Mouse (Mus musculus) heart, embryonic 13.5 days (tissue): ENCODE results near the gene Tbc1d9b. TPM values are rescaled to one million over a fixed set of nuclear protein-coding genes. Genes with fewer than 3 reads are reported as not detected.
"Not testable (repeated sequence)": the region's sequence is repeated elsewhere in the genome, so short reads cannot be mapped to it uniquely, and the experiment has no call there.

Experiments used
- ATAC-seq: fragments of 200-750 bp; cut with Nextera tagmentation; 2 replicates; pipeline ENCODE4 v1.8.0; 2017; ENCODE audit warnings: moderate TSS enrichment; ENCODE audit not compliant: insufficient number of reproducible peaks, low FRiP score, low TSS enrichment; ENCODE audit errors: extremely low read depth
- H3K27ac ChIP-seq: fragments of 300-500 bp; sonication (generic); replicated peaks from 2 replicates; pipeline ENCODE4 v1.5.1; 2015; ENCODE audit warnings: moderate library complexity, mild to moderate bottlenecking, inconsistent platforms
- H3K27me3 ChIP-seq: fragments of 300-500 bp; sonication (generic); replicated peaks from 2 replicates; pipeline ENCODE4 v1.6.1; 2015; ENCODE audit warnings: mild to moderate bottlenecking, inconsistent platforms
- H3K36me3 ChIP-seq: fragments of 300-500 bp; sonication (generic); 2 replicates; pipeline ENCODE4 v1.6.1; 2015; ENCODE audit warnings: mild to moderate bottlenecking, inconsistent platforms
- H3K4me1 ChIP-seq: fragments of 300-500 bp; sonication (generic); 2 replicates; pipeline ENCODE4 v1.6.1; 2015; ENCODE audit warnings: inconsistent platforms
- H3K4me2 ChIP-seq: fragments of 300-500 bp; sonication (generic); 2 replicates; pipeline ENCODE4 v1.6.1; 2015; ENCODE audit warnings: inconsistent platforms, mild to moderate bottlenecking, moderate library complexity
- H3K4me3 ChIP-seq: fragments of 300-500 bp; sonication (generic); 2 replicates; pipeline ENCODE4 v1.5.1; 2015; ENCODE audit warnings: moderate library complexity, mild to moderate bottlenecking, inconsistent platforms
- H3K9ac ChIP-seq: fragments of 300-500 bp; sonication (generic); 2 replicates; pipeline ENCODE4 v1.6.1; 2015; ENCODE audit warnings: inconsistent platforms, mild to moderate bottlenecking, moderate library complexity
- H3K9me3 ChIP-seq: fragments of 300-500 bp; sonication (generic); 2 replicates; pipeline ENCODE4 v1.6.1; 2016; ENCODE audit warnings: inconsistent platforms
- WGBS: fragments of 180-500 bp; shearing (Covaris S2); methylation state at CpG from one replicate; pipeline ENCODE4 v1.1.7; 2015; ENCODE audit warnings: mixed read lengths; 5-methylcytosine and 5-hydroxymethylcytosine counted together
- polyA plus RNA-seq: library from polyadenylated mRNA; unstranded; fragments of >200 nt; fragmentation: Nextera tagmentation; extraction: Ambion mirVana; gene quantifications from 2 replicates; pipeline ENCODE4 v1.2.1, GENCODE M21; 2015

Tbc1d9b gene
- 26.5 and 26.8 TPM in 2 replicates for polyA plus RNA-seq

- peak within 1 kb of the TSS; percentile 93 for H3K4me2 ChIP-seq
- peak within 1 kb of the TSS; percentile 99 for H3K9ac ChIP-seq
- H3K27ac ChIP-seq = peak within 1 kb of the TSS; percentile 92
- peak within 1 kb of the TSS; percentile 90 for H3K4me3 ChIP-seq
- no peaks in the 10 kb centered on the region for H3K9me3 ChIP-seq
- H3K27me3 ChIP-seq = no peaks in the 10 kb centered on the region
- H3K4me1 ChIP-seq = peaks cover 33% of the 10 kb centered on the region
- WGBS = under 1% methylated on average over 77 of the region's 77 CpGs
- H3K36me3 ChIP-seq = peaks cover 6% of the 10 kb centered on the region
- peak; percentile 86 for ATAC-seq
Observed at GRCm38 (mm10) chr11:50130811-50131766, at the start of gene Tbc1d9b. Gene Tbc1d9b, plus strand, starts transcription at chr11:50131396.

GRCm38 (mm10) chr11:50086211-50086610 is 45.0 kb upstream of the Tbc1d9b start:
- Histone ChIP-seq H3K27ac (no peak overlapping the region), H3K9ac (no peak overlapping the region), H3K27me3 (no peaks in the 10 kb centered on the region), H3K9me3 (no peaks in the 10 kb centered on the region), H3K4me2 (no peak overlapping the region), H3K4me1 (peaks cover 15% of the 10 kb centered on the region), H3K36me3 (peaks cover 34% of the 10 kb centered on the region), H3K4me3 (no peak overlapping the region)
- 77% methylated on average over 3 of the region's 3 CpGs for WGBS
- ATAC-seq = no peak

- Histone ChIP-seq H3K4me2 (no peak overlapping the region), H3K4me1 (peaks cover 25% of the 10 kb centered on the region), H3K27me3 (no peaks in the 10 kb centered on the region), H3K9ac (no peak overlapping the region), H3K4me3 (no peak overlapping the region), H3K27ac (no peak overlapping the region), H3K36me3 (peaks cover 42% of the 10 kb centered on the region), H3K9me3 (no peaks in the 10 kb centered on the region)
- no peak for ATAC-seq
- WGBS = 79% methylated on average over 1 of the region's 1 CpGs
Observed at GRCm38 (mm10) chr11:50089840-50090239, 41.4 kb upstream of the Tbc1d9b start.

- Histone ChIP-seq H3K27ac (peak overlapping the region; percentile 39; the same call in 1 of the 2 replicates), H3K4me1 (peaks cover 25% of the 10 kb centered on the region), H3K4me3 (no peak overlapping the region), H3K27me3 (no peaks in the 10 kb centered on the region), H3K4me2 (no peak overlapping the region), H3K36me3 (peaks cover 43% of the 10 kb centered on the region), H3K9me3 (no peaks in the 10 kb centered on the region), H3K9ac (peak overlapping the region; percentile 38; the same call in 1 of the 2 replicates)
- WGBS = 41% methylated on average over 5 of the region's 5 CpGs
- no peak for ATAC-seq
Observed at GRCm38 (mm10) chr11:50090982-50091675, 40.1 kb upstream of the Tbc1d9b start.

- Histone ChIP-seq H3K9ac (peak overlapping the region; percentile 38; the same call in 1 of the 2 replicates), H3K36me3 (peaks cover 38% of the 10 kb centered on the region), H3K9me3 (no peaks in the 10 kb centered on the region), H3K4me3 (no peak overlapping the region), H3K4me1 (peaks cover 25% of the 10 kb centered on the region), H3K27ac (peak overlapping the region; percentile 39; the same call in 1 of the 2 replicates), H3K27me3 (no peaks in the 10 kb centered on the region), H3K4me2 (no peak overlapping the region)
- ATAC-seq = no peak
Observed at GRCm38 (mm10) chr11:50091681-50092080, 39.5 kb upstream of the Tbc1d9b start.

GRCm38 (mm10) chr11:50095661-50096060 is 35.5 kb upstream of the Tbc1d9b start:
- Histone ChIP-seq H3K9me3 (no peaks in the 10 kb centered on the region), H3K9ac (no peak overlapping the region), H3K27ac (no peak overlapping the region), H3K27me3 (no peaks in the 10 kb centered on the region), H3K4me3 (no peak overlapping the region), H3K4me2 (no peak overlapping the region), H3K4me1 (peaks cover 33% of the 10 kb centered on the region), H3K36me3 (peaks cover 32% of the 10 kb centered on the region)
- 75% methylated on average over 9 of the region's 9 CpGs for WGBS
- ATAC-seq = no peak

- no peak for ATAC-seq
- Histone ChIP-seq H3K27me3 (no peaks in the 10 kb centered on the region), H3K9me3 (no peaks in the 10 kb centered on the region), H3K4me3 (no peak overlapping the region), H3K36me3 (peaks cover 32% of the 10 kb centered on the region), H3K4me2 (no peak overlapping the region), H3K27ac (no peak overlapping the region), H3K9ac (no peak overlapping the region), H3K4me1 (peaks cover 21% of the 10 kb centered on the region)
- WGBS = 91% methylated on average over 6 of the region's 6 CpGs
Observed at GRCm38 (mm10) chr11:50097091-50097490, 34.1 kb upstream of the Tbc1d9b start.

GRCm38 (mm10) chr11:50098961-50099481 is 32.2 kb upstream of the Tbc1d9b start:
- WGBS = 69% methylated on average over 8 of the region's 8 CpGs
- H3K4me2 ChIP-seq = no peak overlapping the region
- H3K4me1 ChIP-seq = peaks cover 34% of the 10 kb centered on the region
- no peak for ATAC-seq
- H3K9ac ChIP-seq = no peak overlapping the region
- H3K4me3 ChIP-seq = no peak overlapping the region
- H3K27me3 ChIP-seq = no peaks in the 10 kb centered on the region
- H3K36me3 ChIP-seq = peaks cover 24% of the 10 kb centered on the region
- peak overlapping the region; percentile 33 for H3K27ac ChIP-seq
- H3K9me3 ChIP-seq = no peaks in the 10 kb centered on the region

- Histone ChIP-seq H3K4me3 (no peak overlapping the region), H3K9ac (no peak overlapping the region), H3K4me2 (no peak overlapping the region), H3K36me3 (peaks cover 21% of the 10 kb centered on the region), H3K27me3 (no peaks in the 10 kb centered on the region), H3K27ac (peak overlapping the region; percentile 33), H3K4me1 (peaks cover 37% of the 10 kb centered on the region), H3K9me3 (no peaks in the 10 kb centered on the region)
- WGBS = 55% methylated on average over 2 of the region's 2 CpGs
- no peak for ATAC-seq
Observed at GRCm38 (mm10) chr11:50099692-50100091, 31.5 kb upstream of the Tbc1d9b start.

- ATAC-seq = no peak
- peaks cover 17% of the 10 kb centered on the region for H3K36me3 ChIP-seq
- no peak overlapping the region for H3K4me2 ChIP-seq
- 61% methylated on average over 2 of the region's 2 CpGs for WGBS
- H3K9me3 ChIP-seq = no peaks in the 10 kb centered on the region
- H3K4me3 ChIP-seq = no peak overlapping the region
- no peak overlapping the region for H3K27ac ChIP-seq
- H3K4me1 ChIP-seq = peaks cover 38% of the 10 kb centered on the region
- no peak overlapping the region for H3K9ac ChIP-seq
- no peaks in the 10 kb centered on the region for H3K27me3 ChIP-seq
Observed at GRCm38 (mm10) chr11:50100548-50101307, 30.5 kb upstream of the Tbc1d9b start.

GRCm38 (mm10) chr11:50101962-50102361 is 29.2 kb upstream of the Tbc1d9b start:
- 83% methylated on average over 4 of the region's 4 CpGs for WGBS
- not testable (repeated sequence) for H3K9ac ChIP-seq, H3K4me3 ChIP-seq, H3K27me3 ChIP-seq, H3K27ac ChIP-seq, H3K4me2 ChIP-seq, ATAC-seq, H3K9me3 ChIP-seq
- peaks cover 49% of the 10 kb centered on the region for H3K4me1 ChIP-seq
- peaks cover 13% of the 10 kb centered on the region for H3K36me3 ChIP-seq
